Mouse (Mus musculus) E14TG2a.4 (cell line): ENCODE results near the gene Gm1043.

Experiments used
- CTCF ChIP-seq: conservative IDR thresholded peaks from 2 replicates; pipeline ENCODE4 v1.5.1; 2014; ENCODE audit warnings: low read length
- NANOG ChIP-seq: IDR thresholded peaks from 2 replicates; pipeline ENCODE4 v1.6.1; 2014; ENCODE audit warnings: borderline replicate concordance, low read length, mixed read lengths
- POU5F1 ChIP-seq: IDR thresholded peaks from 2 replicates; pipeline ENCODE4 v1.6.1; 2014; ENCODE audit warnings: low read length, borderline replicate concordance

- no peak for TF ChIP-seq CTCF
- no peak for TF ChIP-seq POU5F1
- TF ChIP-seq NANOG: no peak
Observed at GRCm38 (mm10) chr5:37066703-37067568, 18.2 kb upstream of the Gm1043 start.
